In genomic region chr2:93273916-93274315, GRCm38 (mm10) we compare ENCODE assay signal across 29 mouse cellular contexts.
DNase-seq lines count a peak whose midpoint lies in the region; ATAC-seq and TF ChIP-seq lines count a peak whose summit lies in the region.
"Had no signal": no experiment of that assay in that cellular context is flagged by ENCODE, and none has a peak within 500 bp of the region (broad histone marks: within the 10 kb centered on the region; RNA-seq: fewer than 3 reads in every experiment).

No protein-coding gene starts in this region.

- no peak overlapping the region for H3K9ac ChIP-seq in forebrain, embryonic 12.5 days
- H3K9ac ChIP-seq in forebrain, embryonic 13.5 days = no peak overlapping the region
- no peak overlapping the region for H3K9ac ChIP-seq in midbrain, embryonic 11.5 days (ENCODE audit: low read length)
- 0 out of 2 replicates have a peak overlapping the region, but pooled peaks have one; percentile 25 for H3K9ac ChIP-seq in hindbrain, embryonic 14.5 days
- H3K9ac ChIP-seq in neural tube, embryonic 13.5 days = 0 out of 2 replicates have a peak overlapping the region, but pooled peaks have one; percentile 2
- H3K9ac ChIP-seq: heart, embryonic 12.5 days; kidney, embryonic 15.5 days; liver, embryonic 12.5 days; liver, postnatal 0 days; stomach, embryonic 15.5 days had no signal

- WGBS in forebrain, embryonic 12.5 days = 43% methylated on average over 1 of the region's 1 CpGs
- WGBS in forebrain, embryonic 13.5 days = 25% methylated on average over 1 of the region's 1 CpGs
- WGBS in midbrain, embryonic 10.5 days = 39% methylated on average over 1 of the region's 1 CpGs
- 35% methylated on average over 1 of the region's 1 CpGs for WGBS in midbrain, embryonic 11.5 days
- WGBS in hindbrain, embryonic 14.5 days = 18% methylated on average over 1 of the region's 1 CpGs
- 10% methylated on average over 1 of the region's 1 CpGs for WGBS in neural tube, embryonic 13.5 days

- no peak for TF ChIP-seq CTCF in left cerebral cortex, adult 2 months (IDR thresholded peaks at IDR 0.05)

- no peaks in the 10 kb centered on the region; the same call in 1 of the 2 replicates for H3K36me3 ChIP-seq in forebrain, embryonic 12.5 days (replicated peaks)
- H3K36me3 ChIP-seq in forebrain, embryonic 13.5 days (ENCODE audit: poor library complexity, severe bottlenecking) = no peaks in the 10 kb centered on the region
- peaks cover 17% of the 10 kb centered on the region for H3K36me3 ChIP-seq in midbrain, embryonic 10.5 days
- H3K36me3 ChIP-seq in midbrain, embryonic 11.5 days (ENCODE audit: control insufficient read depth, insufficient read depth, low read length) = no peaks in the 10 kb centered on the region
- H3K36me3 ChIP-seq in hindbrain, embryonic 14.5 days (replicated peaks; ENCODE audit: control insufficient read depth, insufficient read depth) = no peaks in the 10 kb centered on the region
- no peaks in the 10 kb centered on the region for H3K36me3 ChIP-seq in neural tube, embryonic 13.5 days
- H3K36me3 ChIP-seq: G1E; kidney, embryonic 15.5 days; liver, embryonic 12.5 days; stomach, embryonic 15.5 days had no signal

- no peaks in the 10 kb centered on the region for H3K27me3 ChIP-seq in forebrain, embryonic 12.5 days
- H3K27me3 ChIP-seq in forebrain, embryonic 13.5 days = no peaks in the 10 kb centered on the region
- no peaks in the 10 kb centered on the region for H3K27me3 ChIP-seq in midbrain, embryonic 10.5 days (ENCODE audit: low read depth, poor library complexity, severe bottlenecking)
- H3K27me3 ChIP-seq in midbrain, embryonic 11.5 days (ENCODE audit: control insufficient read depth, insufficient read depth, low read length) = no peaks in the 10 kb centered on the region
- no peaks in the 10 kb centered on the region for H3K27me3 ChIP-seq in hindbrain, embryonic 14.5 days (ENCODE audit: control insufficient read depth, insufficient read depth, low read length)
- H3K27me3 ChIP-seq in neural tube, embryonic 13.5 days = no peaks in the 10 kb centered on the region
- H3K27me3 ChIP-seq: heart, embryonic 12.5 days; kidney, embryonic 15.5 days; liver, embryonic 12.5 days; stomach, embryonic 15.5 days had no signal

- H3K4me2 ChIP-seq in forebrain, embryonic 12.5 days = no peak overlapping the region
- no peak overlapping the region for H3K4me2 ChIP-seq in forebrain, embryonic 13.5 days
- no peak overlapping the region for H3K4me2 ChIP-seq in midbrain, embryonic 11.5 days
- H3K4me2 ChIP-seq in hindbrain, embryonic 14.5 days (replicated peaks) = no peak overlapping the region
- no peak overlapping the region for H3K4me2 ChIP-seq in neural tube, embryonic 13.5 days
- H3K4me2 ChIP-seq: heart, embryonic 12.5 days; kidney, embryonic 15.5 days; liver, embryonic 12.5 days; stomach, embryonic 15.5 days had no signal

- no peaks in the 10 kb centered on the region for H3K9me3 ChIP-seq in forebrain, embryonic 12.5 days
- no peaks in the 10 kb centered on the region; the same call in 1 of the 2 replicates for H3K9me3 ChIP-seq in forebrain, embryonic 13.5 days (replicated peaks)
- H3K9me3 ChIP-seq in midbrain, embryonic 10.5 days (replicated peaks) = no peaks in the 10 kb centered on the region
- no peaks in the 10 kb centered on the region for H3K9me3 ChIP-seq in midbrain, embryonic 11.5 days (ENCODE audit: control insufficient read depth, low read length)
- H3K9me3 ChIP-seq in hindbrain, embryonic 14.5 days (ENCODE audit: control insufficient read depth, low read length) = no peaks in the 10 kb centered on the region
- no peaks in the 10 kb centered on the region for H3K9me3 ChIP-seq in neural tube, embryonic 13.5 days
- H3K9me3 ChIP-seq: G1E; heart, embryonic 12.5 days; kidney, embryonic 15.5 days; liver, embryonic 12.5 days; megakaryocyte, embryonic 14.5 days; stomach, embryonic 15.5 days had no signal

- no peak for DNase-seq in midbrain, embryonic 10.5 days (ENCODE audit: low spot score)
- DNase-seq in midbrain, embryonic 11.5 days (ENCODE audit: low spot score, missing footprints) = no peak
- no peak for DNase-seq in hindbrain, embryonic 14.5 days (ENCODE audit: low spot score)
- no peak for DNase-seq in urinary bladder, postnatal 4 days (ENCODE audit: low spot score in 2 of 2)
- DNase-seq in left cerebral cortex, adult 2 months (ENCODE audit: extremely low spot score in 1 of 2, low spot score in 2 of 2) = no peak
- DNase-seq: adrenal gland, postnatal 14 days; cerebellum, adult 11-12 months; cerebellum, adult 9-11 months; embryo, embryonic 11 days; gastrocnemius, postnatal 36 days; heart, adult 18-20 months; kidney, adult 18-20 months; kidney, postnatal 25 days; left cerebral cortex, postnatal 4 days; liver, postnatal 0 days; lung, postnatal 36 days; retina, postnatal 1 day; right cerebral cortex, postnatal 14 days had no signal

- no peak for ATAC-seq in forebrain, embryonic 12.5 days (ENCODE audit: low FRiP score)
- ATAC-seq in forebrain, embryonic 13.5 days = no peak
- ATAC-seq in midbrain, embryonic 11.5 days (ENCODE audit: low FRiP score) = no peak
- no peak for ATAC-seq in hindbrain, embryonic 14.5 days (ENCODE audit: low FRiP score)
- no peak for ATAC-seq in neural tube, embryonic 13.5 days (ENCODE audit: low read depth)
- ATAC-seq: forebrain, embryonic 14.5 days; liver, embryonic 12.5 days; liver, postnatal 0 days had no signal

- H3K4me1 ChIP-seq in forebrain, embryonic 12.5 days = peaks cover 65% of the 10 kb centered on the region
- peaks cover 63% of the 10 kb centered on the region for H3K4me1 ChIP-seq in forebrain, embryonic 13.5 days
- H3K4me1 ChIP-seq in midbrain, embryonic 10.5 days = peaks cover 85% of the 10 kb centered on the region
- peaks cover 37% of the 10 kb centered on the region for H3K4me1 ChIP-seq in midbrain, embryonic 11.5 days (ENCODE audit: control insufficient read depth, insufficient read depth, low read length)
- H3K4me1 ChIP-seq in hindbrain, embryonic 14.5 days (replicated peaks; ENCODE audit: control insufficient read depth, insufficient read depth, low read length) = peaks cover 38% of the 10 kb centered on the region
- peaks cover 92% of the 10 kb centered on the region for H3K4me1 ChIP-seq in neural tube, embryonic 13.5 days (replicated peaks)

- H3K4me3 ChIP-seq in forebrain, embryonic 12.5 days (replicated peaks) = no peak overlapping the region
- H3K4me3 ChIP-seq in forebrain, embryonic 13.5 days = no peak overlapping the region
- no peak overlapping the region for H3K4me3 ChIP-seq in midbrain, embryonic 10.5 days
- H3K4me3 ChIP-seq in midbrain, embryonic 11.5 days (ENCODE audit: low read depth, low read length) = no peak overlapping the region
- H3K4me3 ChIP-seq in hindbrain, embryonic 14.5 days (replicated peaks; ENCODE audit: low read length) = no peak overlapping the region
- H3K4me3 ChIP-seq in neural tube, embryonic 13.5 days = no peak overlapping the region
- no peak overlapping the region for H3K4me3 ChIP-seq in left cerebral cortex, adult 2 months
- H3K4me3 ChIP-seq: erythroblast, embryonic 14.5 days; heart, embryonic 12.5 days; kidney, embryonic 15.5 days; liver, embryonic 12.5 days; megakaryocyte, embryonic 14.5 days; stomach, embryonic 15.5 days had no signal

- H3K27ac ChIP-seq in forebrain, embryonic 12.5 days = 0 out of 2 replicates have a peak overlapping the region, but pooled peaks have one; percentile 19
- no peak overlapping the region for H3K27ac ChIP-seq in forebrain, embryonic 13.5 days
- peak overlapping the region; percentile 68 for H3K27ac ChIP-seq in midbrain, embryonic 10.5 days (replicated peaks)
- H3K27ac ChIP-seq in midbrain, embryonic 11.5 days (ENCODE audit: low read depth, low read length) = no peak overlapping the region
- H3K27ac ChIP-seq in hindbrain, embryonic 14.5 days = 0 out of 2 replicates have a peak overlapping the region, but pooled peaks have one; percentile 51
- peak overlapping the region; percentile 70 for H3K27ac ChIP-seq in neural tube, embryonic 13.5 days (replicated peaks)
- H3K27ac ChIP-seq in left cerebral cortex, adult 2 months = no peak overlapping the region
- H3K27ac ChIP-seq: kidney, embryonic 15.5 days; liver, embryonic 12.5 days; stomach, embryonic 15.5 days had no signal

- intact Hi-C loops in left cerebral cortex, adult 2 months (cut with DNase I) = no loop called here

Comparison
In these comparisons a context has a peak if more than half of its experiments do, and no peak if none do; other contexts are left out.
1. H3K27ac ChIP-seq: peak in forebrain, embryonic 12.5 days (single experiment), midbrain, embryonic 10.5 days (single experiment), hindbrain, embryonic 14.5 days (single experiment) and neural tube, embryonic 13.5 days (single experiment); none in forebrain, embryonic 13.5 days (single experiment), midbrain, embryonic 11.5 days (single experiment) and left cerebral cortex, adult 2 months (single experiment).
2. H3K9ac ChIP-seq: peak in hindbrain, embryonic 14.5 days (single experiment) and neural tube, embryonic 13.5 days (single experiment); none in forebrain, embryonic 12.5 days (single experiment), forebrain, embryonic 13.5 days (single experiment) and midbrain, embryonic 11.5 days (single experiment).